Mouse (Mus musculus) liver, adult 2 months (tissue): ENCODE measurements around the gene Nup85. TPM values are rescaled to one million over a fixed set of nuclear protein-coding genes. Genes with fewer than 3 reads are reported as not detected.
A peak's percentile ranks its signal among the peaks of the same experiment; 100 is the strongest.

Experiments used
- DNase-seq: peaks from one replicate; pipeline ENCODE4 v3.0.0-alpha.2; 2011; ENCODE audit warnings: low read depth, low spot score; ENCODE audit errors: extremely low read depth
- H3K27ac ChIP-seq: fragments of 200-500 bp; replicated peaks from 2 replicates; pipeline ENCODE4 v1.5.1; 2012; ENCODE audit warnings: low read depth, mild to moderate bottlenecking, control low read depth, inconsistent platforms, low read length; ENCODE audit not compliant: insufficient read depth
- H3K27me3 ChIP-seq: fragments of 200-500 bp; 2 replicates; pipeline ENCODE4 v1.6.1; 2012; ENCODE audit warnings: mild to moderate bottlenecking, moderate library complexity, low read length, inconsistent platforms; ENCODE audit not compliant: control insufficient read depth, insufficient read depth
- H3K36me3 ChIP-seq: fragments of 200-500 bp; 2 replicates; pipeline ENCODE4 v1.6.1; 2012; ENCODE audit warnings: low read length, inconsistent platforms; ENCODE audit not compliant: control insufficient read depth, insufficient read depth
- H3K4me1 ChIP-seq: fragments of 200-500 bp; 2 replicates; pipeline ENCODE4 v1.6.1; 2011; ENCODE audit warnings: low read length; ENCODE audit not compliant: control insufficient read depth, insufficient read depth
- H3K4me3 ChIP-seq: fragments of 200-500 bp; 2 replicates; pipeline ENCODE4 v1.5.1; 2011; ENCODE audit warnings: low read depth, mild to moderate bottlenecking, control low read depth, low read length, moderate library complexity; ENCODE audit not compliant: insufficient read depth
- H3K79me2 ChIP-seq: fragments of 200-500 bp; 2 replicates; pipeline ENCODE4 v1.6.1; 2012; ENCODE audit warnings: inconsistent platforms, mild to moderate bottlenecking, low read length, moderate library complexity; ENCODE audit not compliant: control insufficient read depth, insufficient read depth
- H3K9ac ChIP-seq: fragments of 200-500 bp; 2 replicates; pipeline ENCODE4 v1.6.1; 2012; ENCODE audit warnings: low read depth, mild to moderate bottlenecking, control low read depth, inconsistent platforms, low read length
- CTCF ChIP-seq: fragments of 200-500 bp; IDR thresholded peaks from 2 replicates; pipeline ENCODE4 v1.5.1; 2011; ENCODE audit warnings: low read depth, low read length, control low read depth
- POLR2A ChIP-seq: fragments of 200-500 bp; IDR thresholded peaks from 2 replicates; pipeline ENCODE4 v1.6.1; 2011; ENCODE audit warnings: low read length, control low read depth; ENCODE audit not compliant: insufficient read depth; ENCODE audit errors: extremely low read depth
- WGBS: fragments of 180-500 bp; shearing (Covaris S2); methylation state at CpG from one replicate; pipeline ENCODE4 v1.1.7; 2018; 5-methylcytosine and 5-hydroxymethylcytosine counted together
- polyA plus RNA-seq: library from polyadenylated mRNA; depleted of rRNA; stranded (reverse); fragments of >200 nt; gene quantifications from 2 replicates; pipeline ENCODE4 v1.2.3, GENCODE M21; 2012; rRNA removed
- total RNA-seq: library from RNA; depleted of rRNA; stranded (reverse); fragments of >200 nt; gene quantifications from 2 replicates; pipeline ENCODE4 v1.2.3, GENCODE M21; 2014; rRNA removed

Nup85 gene
- total and polyA plus RNA-seq, 2 experiments: 21.8 to 21.9 TPM

- WGBS: 90% methylated on average over 13 of the region's 13 CpGs
- H3K36me3 ChIP-seq: no peaks in the 10 kb centered on the region
- no peak for DNase-seq
- H3K27ac ChIP-seq: no peak overlapping the region
- H3K9ac ChIP-seq: no peak overlapping the region
- TF ChIP-seq CTCF: no peak
- TF ChIP-seq POLR2A: no peak
- H3K79me2 ChIP-seq: no peaks in the 10 kb centered on the region
- H3K27me3 ChIP-seq: no peaks in the 10 kb centered on the region
- 0 out of 2 replicates have a peak, but pooled peaks cover 1% of the 10 kb centered on the region for H3K4me1 ChIP-seq
- no peak overlapping the region for H3K4me3 ChIP-seq
These were observed 65.7 kb downstream of the Nup85 start for GRCm38 (mm10) chr11:115629734-115630531.

GRCm38 (mm10) chr11:115630532-115631504 lies 66.6 kb downstream of the Nup85 start:
- peak; percentile 53 for DNase-seq
- no peaks in the 10 kb centered on the region for H3K79me2 ChIP-seq
- 0 out of 2 replicates have a peak, but pooled peaks cover 1% of the 10 kb centered on the region for H3K4me1 ChIP-seq
- no peaks in the 10 kb centered on the region for H3K27me3 ChIP-seq
- no peak for TF ChIP-seq CTCF
- no peak overlapping the region for H3K4me3 ChIP-seq
- H3K9ac ChIP-seq: no peak overlapping the region
- no peaks in the 10 kb centered on the region for H3K36me3 ChIP-seq
- H3K27ac ChIP-seq: peak overlapping the region; percentile 30
- WGBS: 55% methylated on average over 16 of the region's 16 CpGs

- Histone ChIP-seq H3K79me2 (no peaks in the 10 kb centered on the region), H3K4me3 (no peak overlapping the region), H3K4me1 (0 out of 2 replicates have a peak, but pooled peaks cover 1% of the 10 kb centered on the region), H3K36me3 (no peaks in the 10 kb centered on the region), H3K27me3 (no peaks in the 10 kb centered on the region), H3K27ac (peak overlapping the region; percentile 30), H3K9ac (no peak overlapping the region)
- TF ChIP-seq POLR2A: no peak
- peak; percentile 63; the same call in 1 of the 2 replicates for TF ChIP-seq CTCF
- 32% methylated on average over 3 of the region's 3 CpGs for WGBS
- DNase-seq: peak; percentile 70
These were observed 67.3 kb downstream of the Nup85 start for GRCm38 (mm10) chr11:115631505-115631890.

GRCm38 (mm10) chr11:115632247-115632646 lies 68.0 kb downstream of the Nup85 start:
- no peaks in the 10 kb centered on the region for H3K79me2 ChIP-seq
- H3K36me3 ChIP-seq: no peaks in the 10 kb centered on the region
- no peak overlapping the region for H3K27ac ChIP-seq
- H3K27me3 ChIP-seq: no peaks in the 10 kb centered on the region
- H3K9ac ChIP-seq: no peak overlapping the region
- H3K4me1 ChIP-seq: 0 out of 2 replicates have a peak, but pooled peaks cover under 1% of the 10 kb centered on the region
- no peak for DNase-seq
- WGBS: 79% methylated on average over 7 of the region's 7 CpGs
- no peak for TF ChIP-seq CTCF
- TF ChIP-seq POLR2A: no peak
- H3K4me3 ChIP-seq: no peak overlapping the region

GRCm38 (mm10) chr11:115632862-115633261 lies 68.6 kb downstream of the Nup85 start:
- DNase-seq: no peak

More at GRCm38 (mm10) chr11:115632862-115633261, 68.6 kb downstream of the Nup85 start:
- Histone ChIP-seq H3K27ac (no peak overlapping the region), H3K4me3 (no peak overlapping the region), H3K4me1 (no peaks in the 10 kb centered on the region), H3K79me2 (no peaks in the 10 kb centered on the region), H3K36me3 (no peaks in the 10 kb centered on the region), H3K27me3 (no peaks in the 10 kb centered on the region), H3K9ac (no peak overlapping the region)
- WGBS: 79% methylated on average over 10 of the region's 10 CpGs
- no peak for TF ChIP-seq CTCF
- no peak for TF ChIP-seq POLR2A

Other genes with a start within 250 kb of the Nup85 start
- gene Ush1g, start 242.4 kb upstream of the Nup85 start, total RNA-seq: 0.20 and 0.28 TPM in 2 replicates
- 0.26 and 0.50 TPM in 2 replicates for gene Ush1g, start 242.4 kb upstream of the Nup85 start, polyA plus RNA-seq
- not detected in 2 replicates for gene Otop3, start 229.7 kb upstream of the Nup85 start, total RNA-seq
- gene Otop3, start 229.7 kb upstream of the Nup85 start, polyA plus RNA-seq: not detected in 2 replicates
- gene Hid1, start 196.7 kb upstream of the Nup85 start, total RNA-seq: 0.55 and 1.3 TPM in 2 replicates
- 1.1 and 3.1 TPM in 2 replicates for gene Hid1, start 196.7 kb upstream of the Nup85 start, polyA plus RNA-seq
- 1.3 and 1.4 TPM in 2 replicates for gene Cdr2l, start 182.5 kb upstream of the Nup85 start, total RNA-seq
- 2.4 and 2.7 TPM in 2 replicates for gene Cdr2l, start 182.5 kb upstream of the Nup85 start, polyA plus RNA-seq
- gene Mrpl58, start 160.7 kb upstream of the Nup85 start, total RNA-seq: 54.7 and 67.2 TPM in 2 replicates
- 67.5 and 70.0 TPM in 2 replicates for gene Mrpl58, start 160.7 kb upstream of the Nup85 start, polyA plus RNA-seq
- gene Atp5h, start 144.5 kb upstream of the Nup85 start, total RNA-seq: 480 and 648 TPM in 2 replicates
- 103 and 134 TPM in 2 replicates for gene Atp5h, start 144.5 kb upstream of the Nup85 start, polyA plus RNA-seq
- gene Kctd2, start 144.3 kb upstream of the Nup85 start, total RNA-seq: 10.0 and 14.2 TPM in 2 replicates
- 18.2 and 21.1 TPM in 2 replicates for gene Kctd2, start 144.3 kb upstream of the Nup85 start, polyA plus RNA-seq
- gene Trim80, start 123.9 kb upstream of the Nup85 start, total RNA-seq: 0.74 and 0.94 TPM in 2 replicates
- gene Trim80, start 123.9 kb upstream of the Nup85 start, polyA plus RNA-seq: 2.0 and 4.0 TPM in 2 replicates
- 23.0 and 36.3 TPM in 2 replicates for gene Slc16a5, start 102.0 kb upstream of the Nup85 start, total RNA-seq
- 49.1 and 101 TPM in 2 replicates for gene Slc16a5, start 102.0 kb upstream of the Nup85 start, polyA plus RNA-seq
- 1.6 and 1.7 TPM in 2 replicates for gene Armc7, start 88.8 kb upstream of the Nup85 start, total RNA-seq
- gene Armc7, start 88.8 kb upstream of the Nup85 start, polyA plus RNA-seq: 3.2 and 4.0 TPM in 2 replicates
- gene Nt5c, start 72.6 kb upstream of the Nup85 start, total RNA-seq: 39.2 and 39.5 TPM in 2 replicates
- gene Nt5c, start 72.6 kb upstream of the Nup85 start, polyA plus RNA-seq: 29.6 and 32.6 TPM in 2 replicates
- gene Jpt1, start 50.0 kb upstream of the Nup85 start, total RNA-seq: 14.1 and 17.2 TPM in 2 replicates
- 25.1 and 28.4 TPM in 2 replicates for gene Jpt1, start 50.0 kb upstream of the Nup85 start, polyA plus RNA-seq
- gene Sumo2, start 28.2 kb upstream of the Nup85 start, total RNA-seq: 106 and 107 TPM in 2 replicates
- gene Sumo2, start 28.2 kb upstream of the Nup85 start, polyA plus RNA-seq: 24.0 and 27.2 TPM in 2 replicates
- gene Mrps7, start 39.5 kb downstream of the Nup85 start, total RNA-seq: 48.1 and 50.4 TPM in 2 replicates
- gene Mrps7, start 39.5 kb downstream of the Nup85 start, polyA plus RNA-seq: 32.9 and 39.2 TPM in 2 replicates
- gene Gga3, start 39.6 kb downstream of the Nup85 start, total RNA-seq: 1.7 and 3.2 TPM in 2 replicates
- gene Gga3, start 39.6 kb downstream of the Nup85 start, polyA plus RNA-seq: 5.9 and 8.3 TPM in 2 replicates
- 35.5 and 40.3 TPM in 2 replicates for gene Mif4gd, start 48.5 kb downstream of the Nup85 start, total RNA-seq
- 108 and 132 TPM in 2 replicates for gene Mif4gd, start 48.5 kb downstream of the Nup85 start, polyA plus RNA-seq
- gene Slc25a19, start 63.9 kb downstream of the Nup85 start, total RNA-seq: 8.9 and 14.5 TPM in 2 replicates
- 19.5 and 21.3 TPM in 2 replicates for gene Slc25a19, start 63.9 kb downstream of the Nup85 start, polyA plus RNA-seq
- 14.7 and 17.3 TPM in 2 replicates for gene Grb2, start 144.2 kb downstream of the Nup85 start, total RNA-seq
- gene Grb2, start 144.2 kb downstream of the Nup85 start, polyA plus RNA-seq: 27.7 and 28.4 TPM in 2 replicates
- gene Tmem94, start 201.0 kb downstream of the Nup85 start, total RNA-seq: 11.0 and 15.0 TPM in 2 replicates
- gene Tmem94, start 201.0 kb downstream of the Nup85 start, polyA plus RNA-seq: 41.1 and 41.9 TPM in 2 replicates
- 2.9 and 3.8 TPM in 2 replicates for gene Caskin2, start 249.2 kb downstream of the Nup85 start, total RNA-seq
- 8.9 and 9.7 TPM in 2 replicates for gene Caskin2, start 249.2 kb downstream of the Nup85 start, polyA plus RNA-seq